Mouse (Mus musculus) intestine, embryonic 14.5 days (tissue): ENCODE measurements around the gene Ogfrl1. TPM values are rescaled to one million over a fixed set of nuclear protein-coding genes. Genes with fewer than 3 reads are reported as not detected.

Experiments used
- ATAC-seq: fragments of 200-750 bp; cut with Nextera tagmentation; replicated peaks from 2 replicates; pipeline ENCODE4 v1.8.0; 2017; ENCODE audit warnings: low read depth, moderate number of reproducible peaks, moderate TSS enrichment, moderate library complexity; ENCODE audit not compliant: low FRiP score, low TSS enrichment
- DNase-seq: peaks from one replicate; pipeline ENCODE4 v3.0.0-alpha.2; 2018; ENCODE audit warnings: low spot score
- H3K27ac ChIP-seq: fragments of 300-500 bp; sonication (generic); 2 replicates; pipeline ENCODE4 v1.5.1; 2014; ENCODE audit warnings: low read depth, mild to moderate bottlenecking, control low read depth
- H3K27me3 ChIP-seq: fragments of 300-500 bp; sonication (generic); replicated peaks from 2 replicates; pipeline ENCODE4 v1.6.1; 2014; ENCODE audit warnings: low read length, control low read depth; ENCODE audit not compliant: control insufficient read depth, insufficient read depth
- H3K36me3 ChIP-seq: fragments of 300-500 bp; sonication (generic); 2 replicates; pipeline ENCODE4 v1.6.1; 2014; ENCODE audit warnings: low read length, control low read depth; ENCODE audit not compliant: control insufficient read depth, insufficient read depth
- H3K4me1 ChIP-seq: fragments of 300-500 bp; sonication (generic); replicated peaks from 2 replicates; pipeline ENCODE4 v1.6.1; 2014; ENCODE audit warnings: low read length, control low read depth, mixed read lengths; ENCODE audit not compliant: control insufficient read depth, insufficient read depth
- H3K4me2 ChIP-seq: fragments of 300-500 bp; sonication (generic); 2 replicates; pipeline ENCODE4 v1.6.1; 2014; ENCODE audit warnings: low read length
- H3K4me3 ChIP-seq: fragments of 300-500 bp; sonication (generic); 2 replicates; pipeline ENCODE4 v1.5.1; 2014; ENCODE audit warnings: low read depth, low read length, control low read depth, mixed read lengths
- H3K9ac ChIP-seq: fragments of 300-500 bp; sonication (generic); 2 replicates; pipeline ENCODE4 v1.6.1; 2014; ENCODE audit warnings: mild to moderate bottlenecking, low read length
- H3K9me3 ChIP-seq: fragments of 300-500 bp; sonication (generic); 2 replicates; pipeline ENCODE4 v1.6.1; 2016; ENCODE audit warnings: low read length, control low read depth; ENCODE audit not compliant: control insufficient read depth
- WGBS: fragments of 180-500 bp; shearing (Covaris S2); extraction: QIAGEN DNeasy Blood & Tissue Kit; methylation state at CpG from one replicate; pipeline ENCODE4 v1.1.7; 2014; 5-methylcytosine and 5-hydroxymethylcytosine counted together
- polyA plus RNA-seq: library from polyadenylated mRNA; unstranded; fragments of >200 nt; fragmentation: Nextera tagmentation; extraction: Ambion mirVana; gene quantifications from 2 replicates; pipeline ENCODE4 v1.2.1, GENCODE M21; 2014

The Ogfrl1 gene
- polyA plus RNA-seq, 1 experiment from 2014 or later: 7.5 TPM

DNA sequence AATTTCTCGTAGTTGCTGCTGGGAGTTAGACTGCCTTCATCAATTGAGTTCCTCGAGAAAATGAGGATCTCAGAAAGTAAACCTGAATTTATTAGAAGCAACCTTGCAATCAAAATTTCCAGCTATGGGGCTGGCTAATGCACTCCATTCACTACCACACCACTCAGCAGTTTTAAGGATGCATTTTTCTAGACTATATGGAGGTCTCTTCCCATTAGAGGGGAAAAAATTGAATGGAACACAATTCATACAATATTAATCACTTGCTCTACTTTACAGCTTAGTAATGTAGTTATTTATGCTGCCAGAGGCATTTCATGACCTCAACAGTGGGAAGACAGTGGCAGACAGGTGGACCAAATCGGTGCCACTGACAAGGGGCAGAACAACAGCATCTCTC lies 55.3 kb downstream of the Ogfrl1 start:
- DNase-seq: no peak
- no peaks in the 10 kb centered on the region for H3K36me3 ChIP-seq
- no peaks in the 10 kb centered on the region for H3K27me3 ChIP-seq
- H3K4me3 ChIP-seq: no peak overlapping the region
- no peak overlapping the region for H3K4me2 ChIP-seq
- ATAC-seq: no peak
- WGBS: 85% methylated on average over 3 of the region's 3 CpGs
- H3K27ac ChIP-seq: no peak overlapping the region
- H3K4me1 ChIP-seq: no peaks in the 10 kb centered on the region
- no peak overlapping the region for H3K9ac ChIP-seq
- no peaks in the 10 kb centered on the region for H3K9me3 ChIP-seq

DNA sequence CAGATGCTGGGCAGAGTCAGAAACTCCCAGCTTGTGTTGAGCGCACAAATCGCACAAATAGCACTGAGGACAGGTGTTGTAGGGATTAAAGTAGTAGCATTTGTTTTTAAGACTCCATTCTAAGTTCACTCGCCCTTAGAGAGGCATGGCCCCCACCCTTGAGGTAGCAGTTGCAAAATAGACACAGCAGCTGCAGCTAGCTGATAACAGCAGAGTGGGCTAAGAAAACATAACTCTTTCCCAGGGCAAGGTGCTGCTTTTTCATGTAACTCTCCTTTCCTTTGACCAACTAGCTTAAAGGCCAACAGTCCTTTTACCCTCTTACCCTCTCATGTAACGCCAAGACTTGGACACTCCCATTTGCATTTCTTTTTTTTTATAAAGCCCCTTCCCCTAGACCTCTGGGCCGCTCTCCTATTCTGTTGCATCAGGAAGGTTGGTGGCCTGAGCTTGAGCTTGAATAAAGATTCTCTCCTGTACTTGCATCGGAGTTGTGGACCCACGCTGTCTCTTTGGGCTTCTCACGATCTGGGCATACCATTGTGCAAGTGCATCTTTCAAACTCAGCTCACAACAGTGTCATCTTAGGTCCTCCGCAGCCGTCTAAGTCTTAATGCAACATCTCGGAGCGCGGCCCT lies 61.7 kb downstream of the Ogfrl1 start:
- H3K4me1 ChIP-seq: no peaks in the 10 kb centered on the region
- H3K27ac ChIP-seq: no peak overlapping the region
- WGBS: 85% methylated on average over 13 of the region's 13 CpGs
- no peak overlapping the region for H3K4me2 ChIP-seq
- DNase-seq (no peak), ATAC-seq (no peak)
- H3K9ac ChIP-seq: no peak overlapping the region
- no peaks in the 10 kb centered on the region for H3K36me3 ChIP-seq
- no peaks in the 10 kb centered on the region for H3K9me3 ChIP-seq
- H3K27me3 ChIP-seq: no peaks in the 10 kb centered on the region
- H3K4me3 ChIP-seq: no peak overlapping the region

DNA sequence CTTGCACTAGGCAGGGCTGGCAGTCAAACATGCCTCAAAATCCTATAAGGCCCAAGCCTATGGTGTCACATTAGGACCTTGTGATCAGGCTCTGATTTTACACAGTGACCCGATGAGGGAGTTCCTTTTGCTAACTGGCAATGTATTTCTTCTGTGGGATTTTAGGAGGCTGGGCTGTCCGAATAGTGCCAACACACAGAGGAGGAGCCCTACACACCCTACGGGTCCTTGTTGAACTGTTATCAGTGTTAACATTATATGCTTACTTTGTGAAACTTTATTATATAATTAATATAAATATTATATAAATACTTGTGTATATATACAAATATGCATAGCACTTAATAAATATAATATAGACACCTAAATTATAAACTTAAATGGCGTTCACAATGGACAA lies 62.5 kb downstream of the Ogfrl1 start:
- no peaks in the 10 kb centered on the region for H3K27me3 ChIP-seq
- DNase-seq: no peak
- no peak overlapping the region for H3K9ac ChIP-seq
- no peak overlapping the region for H3K4me3 ChIP-seq
- no peaks in the 10 kb centered on the region for H3K9me3 ChIP-seq
- H3K4me2 ChIP-seq: no peak overlapping the region
- ATAC-seq: no peak
- no peaks in the 10 kb centered on the region for H3K4me1 ChIP-seq
- H3K27ac ChIP-seq: no peak overlapping the region
- WGBS: 78% methylated on average over 4 of the region's 4 CpGs
- no peaks in the 10 kb centered on the region for H3K36me3 ChIP-seq

DNA sequence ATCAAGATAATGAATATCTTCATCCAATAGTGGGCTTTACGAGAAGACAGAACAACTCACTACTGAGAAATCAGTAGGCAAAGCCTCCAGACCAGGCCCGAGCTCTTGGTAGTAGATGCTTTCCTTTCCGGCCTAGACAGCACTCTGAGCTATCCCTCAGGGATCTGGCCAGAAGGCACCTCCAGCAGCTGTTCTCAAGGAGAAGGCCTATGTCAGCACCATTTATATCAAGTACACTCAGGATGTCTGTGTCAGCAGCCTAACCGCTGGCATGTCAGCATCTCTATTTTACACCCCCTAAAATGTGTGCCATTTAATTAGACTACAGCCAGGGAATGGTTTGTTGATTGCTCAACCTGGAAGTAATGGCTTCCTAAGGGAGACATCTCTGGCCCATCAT lies 65.4 kb downstream of the Ogfrl1 start:
- H3K4me3 ChIP-seq: no peak overlapping the region

DNA sequence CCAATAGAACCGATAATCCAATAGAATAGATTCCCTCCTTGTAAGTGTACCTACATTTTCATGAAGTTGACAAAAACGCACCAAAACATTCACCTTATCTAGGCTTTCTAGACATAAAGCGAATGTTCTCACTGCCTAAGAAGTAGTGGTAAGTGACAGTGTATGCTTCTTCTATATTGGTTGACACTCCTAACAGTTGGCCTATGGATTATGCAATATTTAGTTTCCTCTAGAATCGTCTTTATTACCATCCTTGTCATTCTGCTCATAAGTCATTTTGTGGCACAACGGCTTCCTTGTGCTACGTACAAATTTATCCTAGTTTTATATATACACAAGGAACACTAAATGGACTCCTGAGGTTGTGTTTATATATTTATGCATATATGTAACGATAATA lies 72.4 kb downstream of the Ogfrl1 start:
- Histone ChIP-seq H3K9me3 (no peaks in the 10 kb centered on the region), H3K4me3 (no peak overlapping the region), H3K9ac (no peak overlapping the region), H3K36me3 (no peaks in the 10 kb centered on the region), H3K27me3 (no peaks in the 10 kb centered on the region), H3K4me1 (no peaks in the 10 kb centered on the region), H3K4me2 (no peak overlapping the region), H3K27ac (no peak overlapping the region)
- ATAC-seq (no peak), DNase-seq (no peak)
- 86% methylated on average over 7 of the region's 7 CpGs for WGBS

More for the DNA sequence above, 65.4 kb downstream of the Ogfrl1 start:
- H3K4me2 ChIP-seq: no peak overlapping the region
- no peak for DNase-seq
- H3K9ac ChIP-seq: no peak overlapping the region
- no peaks in the 10 kb centered on the region for H3K4me1 ChIP-seq
- no peaks in the 10 kb centered on the region for H3K27me3 ChIP-seq
- no peaks in the 10 kb centered on the region for H3K9me3 ChIP-seq
- 88% methylated on average over 4 of the region's 4 CpGs for WGBS
- H3K27ac ChIP-seq: no peak overlapping the region
- ATAC-seq: no peak
- no peaks in the 10 kb centered on the region for H3K36me3 ChIP-seq

DNA sequence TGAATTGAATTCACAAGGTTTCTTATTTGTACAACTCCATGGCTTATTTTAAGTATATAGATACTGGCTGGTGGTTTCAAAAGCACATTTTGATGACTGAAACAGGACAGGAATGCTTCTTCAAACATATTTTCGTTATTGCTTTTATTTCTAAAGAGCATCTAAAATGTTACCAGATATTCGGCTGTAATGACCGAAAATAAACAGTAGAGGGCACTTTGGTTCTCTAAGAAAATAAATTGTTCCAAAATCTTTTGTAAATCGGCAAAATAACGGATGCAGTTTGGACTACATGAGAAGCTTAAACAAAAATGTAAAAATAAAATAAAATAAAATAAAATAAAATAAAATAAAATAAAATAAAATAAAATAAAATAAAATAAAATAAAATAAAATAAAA lies 73.3 kb downstream of the Ogfrl1 start:
- Histone ChIP-seq H3K36me3 (no peaks in the 10 kb centered on the region), H3K4me3 (no peak overlapping the region), H3K9me3 (no peaks in the 10 kb centered on the region), H3K4me2 (no peak overlapping the region), H3K27ac (no peak overlapping the region), H3K4me1 (no peaks in the 10 kb centered on the region), H3K9ac (no peak overlapping the region), H3K27me3 (no peaks in the 10 kb centered on the region)
- DNase-seq: no peak
- WGBS: 20% methylated on average over 5 of the region's 5 CpGs
- no peak for ATAC-seq

DNA sequence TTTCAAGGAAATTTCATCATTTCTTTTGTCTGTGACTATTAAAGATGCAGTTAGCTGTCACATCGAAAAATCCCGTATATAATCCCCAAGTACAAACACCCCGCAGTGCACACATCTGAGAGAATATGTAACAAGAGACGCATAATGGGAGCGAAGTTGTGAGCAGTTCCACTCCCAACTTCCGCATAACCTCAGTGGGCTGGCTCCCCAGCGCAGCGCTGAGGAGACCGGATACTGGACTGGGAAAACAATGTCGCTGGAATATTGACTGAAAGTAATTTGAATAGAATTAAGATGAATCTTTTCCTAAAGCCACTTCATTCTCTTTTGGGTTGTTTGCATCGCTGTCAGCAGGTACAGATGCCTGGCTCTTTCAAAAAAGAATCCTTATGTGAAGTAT lies 74.3 kb downstream of the Ogfrl1 start:
- Histone ChIP-seq H3K27me3 (no peaks in the 10 kb centered on the region), H3K4me3 (no peak overlapping the region), H3K9me3 (no peaks in the 10 kb centered on the region), H3K4me2 (no peak overlapping the region), H3K27ac (no peak overlapping the region), H3K36me3 (no peaks in the 10 kb centered on the region), H3K4me1 (no peaks in the 10 kb centered on the region), H3K9ac (no peak overlapping the region)
- 85% methylated on average over 11 of the region's 11 CpGs for WGBS
- DNase-seq (no peak), ATAC-seq (no peak)

DNA sequence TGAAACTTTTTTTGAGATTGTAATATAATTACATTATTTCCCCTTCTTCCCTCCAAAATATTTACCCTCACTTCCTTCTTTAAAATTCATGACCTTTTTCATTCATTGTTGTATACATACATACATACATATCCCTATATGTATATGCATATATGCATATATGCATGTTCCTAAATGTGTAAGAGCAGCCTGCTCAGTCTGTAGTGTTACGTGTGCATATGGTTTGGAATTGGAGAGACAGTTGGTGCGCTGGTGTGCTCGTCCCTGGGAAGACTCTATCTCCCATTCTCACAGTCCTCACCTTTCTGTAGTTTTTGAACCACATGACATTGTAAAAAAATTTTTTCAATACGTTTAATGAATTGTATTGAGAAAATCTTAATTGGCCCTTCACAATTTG lies 75.4 kb downstream of the Ogfrl1 start:
- DNase-seq (no peak), ATAC-seq (no peak)
- H3K9ac ChIP-seq: no peak overlapping the region
- no peak overlapping the region for H3K4me3 ChIP-seq
- no peaks in the 10 kb centered on the region for H3K27me3 ChIP-seq
- no peak overlapping the region for H3K4me2 ChIP-seq
- no peak overlapping the region for H3K27ac ChIP-seq
- no peaks in the 10 kb centered on the region for H3K36me3 ChIP-seq
- H3K9me3 ChIP-seq: no peaks in the 10 kb centered on the region
- 83% methylated on average over 4 of the region's 4 CpGs for WGBS
- no peaks in the 10 kb centered on the region for H3K4me1 ChIP-seq

DNA sequence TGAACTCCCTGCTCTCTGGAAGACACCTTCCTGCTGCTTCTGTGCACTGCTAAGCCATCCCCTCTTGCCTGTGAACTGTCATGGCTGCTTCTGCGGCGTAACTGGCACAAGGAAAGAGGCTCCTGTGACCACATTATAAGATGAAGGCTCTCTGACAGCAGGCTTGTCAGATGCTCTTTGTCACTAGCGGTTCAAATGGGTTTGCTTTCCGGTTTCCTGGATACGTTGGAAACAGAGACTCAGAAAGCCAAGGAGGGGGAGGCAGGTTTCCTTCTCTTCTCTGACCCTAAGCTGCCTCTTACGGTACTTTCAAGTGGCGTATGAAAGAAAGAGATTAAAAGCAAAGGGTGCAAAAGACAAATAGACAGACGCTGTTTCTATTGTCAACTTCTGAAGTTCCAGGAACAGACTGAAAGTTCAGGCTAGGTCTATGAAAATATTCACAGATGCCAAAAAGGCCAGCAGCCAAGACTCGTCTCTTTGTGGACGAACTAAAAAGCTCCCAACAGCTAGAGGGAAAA lies 76.2 kb downstream of the Ogfrl1 start:
- H3K4me2 ChIP-seq: peak overlapping the region; percentile 28
- no peaks in the 10 kb centered on the region for H3K4me1 ChIP-seq
- DNase-seq (no peak), ATAC-seq (no peak)
- H3K9me3 ChIP-seq: no peaks in the 10 kb centered on the region
- H3K36me3 ChIP-seq: no peaks in the 10 kb centered on the region
- WGBS: 40% methylated on average over 10 of the region's 10 CpGs
- H3K27me3 ChIP-seq: no peaks in the 10 kb centered on the region
- no peak overlapping the region for H3K9ac ChIP-seq
- no peak overlapping the region for H3K27ac ChIP-seq
- H3K4me3 ChIP-seq: no peak overlapping the region
